Mouse (Mus musculus) neutrophil, adult 5-6 weeks (primary cell): Measurements from ENCODE around the gene Wrnip1. TPM values are rescaled to one million over a fixed set of nuclear protein-coding genes. Genes with fewer than 3 reads are reported as not detected.
"Not testable (repeated sequence)": the region's sequence is repeated elsewhere in the genome, so short reads cannot be mapped to it uniquely, and the experiment has no call there.

Source experiments
- ATAC-seq: fragments of 151-379, 151-347 bp; 2 replicates; pipeline ENCODE4 v1.8.0; 2017; ENCODE audit warnings: mild to moderate bottlenecking, moderate TSS enrichment; ENCODE audit not compliant: insufficient number of reproducible peaks, poor library complexity, low FRiP score, severe bottlenecking; ENCODE audit errors: extremely low read depth
- total RNA-seq: library from RNA; stranded (forward); fragments of 200-1000 nt; gene quantifications from 2 replicates; pipeline ENCODE4 v1.2.3, GENCODE M21; 2017

Gene Wrnip1
- total RNA-seq, 1 experiment from 2014 or later = 39.8 TPM

DNA sequence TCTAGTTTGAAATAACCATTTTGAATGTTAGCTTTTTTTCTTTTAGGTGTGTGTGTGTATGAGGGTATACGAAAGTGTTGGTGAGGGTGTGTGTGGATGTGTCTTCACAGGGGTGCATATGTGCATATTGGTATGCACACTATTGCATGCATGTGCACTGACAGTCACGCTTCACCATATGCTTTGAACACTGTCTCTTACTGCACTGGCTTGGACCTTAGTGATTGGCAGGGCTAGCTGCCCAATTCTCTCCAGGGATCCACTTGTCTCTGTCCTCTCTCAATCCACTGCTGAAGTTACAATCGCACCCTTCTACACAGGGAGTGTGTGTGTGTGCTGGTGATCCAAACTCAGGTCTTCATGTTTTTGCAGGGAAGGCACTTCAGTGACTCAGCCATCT lies 39.5 kb downstream of the Wrnip1 start:
- no peak for ATAC-seq

DNA sequence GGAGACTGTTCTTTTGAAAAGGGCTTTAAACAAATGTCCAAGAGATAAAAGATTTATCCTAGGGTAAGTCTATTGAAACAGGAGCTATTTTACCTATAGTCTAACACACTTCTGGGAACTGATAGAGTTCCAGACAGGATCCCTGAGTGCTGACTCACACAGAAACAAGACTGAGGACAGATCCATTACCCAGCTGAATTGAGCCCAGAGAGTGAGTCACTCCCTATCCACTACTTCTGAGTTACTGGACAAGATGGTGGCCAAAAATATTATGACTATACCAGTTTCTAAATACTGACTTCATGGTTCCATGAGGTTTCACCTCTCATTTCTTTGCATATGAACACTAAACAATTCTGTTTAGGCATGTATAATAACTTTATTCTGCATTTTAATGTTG lies 44.4 kb downstream of the Wrnip1 start:
- no peak for ATAC-seq

DNA sequence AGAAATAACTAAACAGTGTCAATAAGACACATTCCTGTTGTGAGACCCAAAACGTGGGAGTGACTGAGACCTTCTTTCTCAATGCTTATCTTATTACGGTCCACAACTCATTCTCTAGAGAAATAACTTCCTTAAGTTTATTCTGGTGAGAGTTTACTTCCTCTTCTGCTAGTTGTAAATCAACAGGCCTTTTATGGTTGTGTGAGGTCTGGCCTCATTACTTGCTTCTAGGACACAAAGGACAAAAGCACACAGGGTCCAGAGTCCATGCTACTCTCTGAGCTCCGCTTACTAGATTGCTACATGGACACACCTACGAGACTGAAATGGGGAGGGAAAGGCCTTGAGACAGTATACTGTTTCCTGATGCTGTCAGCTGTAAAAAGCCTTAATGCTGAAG lies 47.3 kb downstream of the Wrnip1 start:
- ATAC-seq = peak; percentile 39

DNA sequence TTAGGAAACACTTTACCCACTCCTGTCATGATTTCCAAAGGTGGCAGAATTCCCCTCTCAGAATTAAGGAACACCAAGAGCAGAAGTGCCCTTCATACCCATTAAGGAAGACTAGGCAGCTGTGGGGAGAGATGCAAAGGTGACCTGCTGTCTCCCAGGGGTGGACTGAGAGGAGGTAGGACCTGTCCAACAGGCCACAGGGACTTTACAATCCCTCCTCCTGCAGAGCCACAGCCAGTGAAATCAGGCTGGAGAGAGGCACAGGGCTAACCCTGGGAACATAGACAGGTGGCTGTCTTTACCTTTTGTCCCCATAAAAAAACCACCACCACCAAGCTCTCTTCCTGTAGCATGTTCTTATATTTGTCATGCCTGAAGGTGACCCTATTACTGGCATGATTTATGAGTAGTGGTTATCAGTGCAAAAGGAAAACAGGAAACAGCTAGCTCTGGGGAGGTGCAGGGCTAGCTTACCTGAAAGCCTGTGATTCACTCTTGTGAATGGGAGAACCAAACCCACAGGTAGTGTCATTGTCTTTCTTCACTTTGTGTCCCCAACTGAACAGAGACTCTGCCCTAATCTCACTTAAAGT lies 47.8 kb downstream of the Wrnip1 start:
- ATAC-seq = no peak

DNA sequence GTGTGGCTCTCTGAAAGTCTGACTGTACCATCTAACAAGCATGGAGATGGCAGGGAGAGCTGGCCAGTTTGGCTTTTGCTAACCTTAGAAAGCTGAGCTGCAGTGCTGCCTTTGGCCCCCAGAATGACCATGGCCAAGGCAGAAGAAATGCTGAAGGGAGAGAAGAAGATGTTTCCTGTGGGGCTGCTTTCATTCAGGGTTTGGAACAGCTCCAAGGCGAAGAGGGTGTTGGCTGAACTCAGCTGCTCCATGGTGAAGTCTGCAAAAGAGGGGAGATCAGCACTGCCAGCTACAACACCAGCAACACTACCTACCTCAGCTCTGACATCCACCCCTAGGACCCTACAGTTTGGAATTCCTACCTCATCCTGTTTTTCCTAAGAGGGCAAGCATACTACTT lies 48.3 kb downstream of the Wrnip1 start:
- no peak for ATAC-seq

DNA sequence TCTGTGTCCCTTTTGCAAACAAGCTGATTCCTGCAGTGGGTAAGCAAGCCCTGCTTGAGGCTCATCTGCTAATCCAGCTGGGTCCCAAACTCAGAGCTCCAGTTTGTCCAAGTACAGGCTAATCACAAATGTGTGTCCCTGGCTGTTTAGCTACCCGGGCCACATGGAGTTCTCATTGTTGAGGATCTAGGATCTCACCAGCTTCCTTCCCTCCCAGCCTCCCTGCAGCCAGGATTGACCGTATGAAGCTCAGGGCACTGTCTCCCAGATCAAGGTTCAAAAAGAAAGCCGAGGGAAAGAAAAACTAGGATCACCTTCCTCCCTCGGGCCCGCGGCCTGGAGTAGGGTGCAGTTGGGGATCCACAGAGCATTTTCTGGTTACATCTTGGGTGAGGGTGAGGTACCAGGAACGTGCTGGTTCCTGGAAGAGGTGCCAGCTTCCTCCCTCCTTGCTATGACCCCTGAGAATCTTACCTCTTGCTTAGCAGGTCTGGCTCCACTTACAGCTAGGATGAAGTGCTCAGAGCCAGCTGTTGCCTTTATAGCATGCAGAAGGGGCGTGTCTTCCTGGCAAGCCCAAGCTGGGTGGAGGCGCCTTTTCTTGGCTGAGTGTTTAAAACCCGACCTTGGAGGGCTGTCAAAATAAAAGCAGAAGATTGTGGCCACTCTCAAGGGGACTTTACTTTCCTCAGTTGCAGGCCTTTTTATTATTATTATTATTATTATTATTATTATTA lies 49.0 kb downstream of the Wrnip1 start, which contains the start of gene Serpinb1a:
Gene Serpinb1a, minus strand, starts transcription at position 518 of the 737 bp plus-strand sequence.
- peak; percentile 72 for ATAC-seq

DNA sequence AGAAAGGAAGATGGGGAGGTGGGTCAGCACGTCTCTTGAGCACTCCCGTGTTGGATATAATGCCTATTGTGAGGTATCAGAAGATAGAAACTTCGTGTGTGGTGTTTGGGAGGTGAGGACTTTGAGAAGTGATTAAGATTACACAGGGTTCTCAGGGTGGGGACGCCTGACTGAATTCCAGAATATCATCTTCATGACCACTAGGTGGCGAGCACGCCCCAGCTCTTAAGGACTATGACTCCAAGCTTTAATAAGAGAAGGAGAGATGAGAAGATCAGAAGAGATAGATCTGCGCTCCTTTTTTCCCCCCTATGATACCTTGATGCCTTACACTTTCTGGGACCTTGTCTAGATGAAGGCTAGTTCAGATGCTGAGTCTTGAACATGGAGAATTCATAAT lies 50.1 kb downstream of the Wrnip1 start:
- ATAC-seq = peak; percentile 75

DNA sequence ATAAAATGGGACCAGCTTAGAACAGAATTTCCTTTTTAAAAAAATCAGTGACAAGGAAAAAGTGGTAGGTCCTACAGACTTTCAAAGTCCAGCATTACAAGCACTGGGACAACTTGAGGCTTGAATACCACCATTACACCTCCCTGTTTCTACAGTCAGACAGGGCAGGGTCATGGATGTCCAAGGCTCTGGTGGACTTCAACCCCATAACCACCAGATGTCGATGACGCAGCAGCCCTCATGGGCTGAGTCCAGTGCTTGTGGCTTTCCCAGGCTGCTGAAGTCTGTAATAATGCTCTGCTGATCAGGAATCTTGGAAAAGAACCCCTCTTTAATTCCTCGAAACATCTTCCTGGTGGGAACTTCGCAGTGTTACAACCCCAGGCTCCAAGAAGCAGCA lies 50.7 kb downstream of the Wrnip1 start:
- no peak for ATAC-seq

DNA sequence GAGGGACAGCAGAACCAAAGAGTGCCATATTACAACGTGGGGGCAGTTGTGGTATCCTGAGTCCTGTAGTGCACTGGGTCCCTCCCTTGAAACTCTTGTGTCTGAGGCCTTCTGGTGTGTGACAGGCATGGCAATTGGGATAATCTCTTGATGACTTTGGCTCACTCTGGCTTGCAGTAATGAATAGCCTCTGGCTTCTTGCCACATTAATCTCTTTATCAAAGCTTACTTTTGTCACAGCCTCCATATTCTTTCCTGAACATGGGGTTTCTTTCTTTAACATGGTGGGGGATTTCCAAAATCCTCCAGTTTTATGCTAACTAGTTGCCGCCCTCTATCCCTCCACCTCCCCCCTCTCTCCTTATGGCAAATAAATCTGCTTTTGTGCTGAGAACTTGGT lies 51.2 kb downstream of the Wrnip1 start:
- ATAC-seq = no peak

DNA sequence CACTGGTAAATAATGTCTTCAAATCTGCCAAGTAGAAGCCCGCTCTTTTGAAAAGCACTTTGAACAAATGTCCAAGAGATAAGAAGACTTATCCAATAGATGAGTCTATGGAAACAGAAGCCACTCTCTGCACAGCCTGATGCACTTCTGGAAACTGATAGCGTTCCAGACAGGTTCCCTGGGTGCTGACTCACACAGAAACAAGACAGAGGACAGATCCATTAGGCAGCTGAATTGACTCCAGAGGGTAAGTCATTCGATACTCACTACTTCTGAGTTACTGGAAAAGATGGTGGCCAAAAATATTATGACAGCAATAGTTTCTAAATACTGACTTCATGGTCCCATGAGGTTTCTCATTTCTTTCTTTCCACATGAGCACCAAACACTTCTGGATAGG lies 59.0 kb downstream of the Wrnip1 start:
- no peak for ATAC-seq

DNA sequence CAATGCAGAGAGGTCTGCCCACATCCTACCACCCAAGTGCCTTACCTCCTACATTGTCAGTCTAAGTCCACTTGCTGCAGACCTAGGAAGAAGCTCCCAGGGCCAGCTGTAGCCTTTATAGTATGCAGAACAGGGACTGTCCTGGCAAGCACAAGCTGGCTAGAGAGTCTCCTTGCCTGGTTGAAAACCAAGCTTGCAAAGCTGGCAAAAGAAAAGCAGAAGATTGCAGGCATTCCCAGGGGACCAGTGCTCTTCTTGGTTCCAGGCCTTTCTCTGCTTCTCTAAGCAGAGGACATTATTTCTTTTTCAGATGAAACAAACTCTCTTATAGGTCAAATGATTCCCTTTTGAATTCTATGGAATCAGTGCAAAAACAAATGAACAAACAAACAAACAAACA lies 61.6 kb downstream of the Wrnip1 start:
- no peak for ATAC-seq

DNA sequence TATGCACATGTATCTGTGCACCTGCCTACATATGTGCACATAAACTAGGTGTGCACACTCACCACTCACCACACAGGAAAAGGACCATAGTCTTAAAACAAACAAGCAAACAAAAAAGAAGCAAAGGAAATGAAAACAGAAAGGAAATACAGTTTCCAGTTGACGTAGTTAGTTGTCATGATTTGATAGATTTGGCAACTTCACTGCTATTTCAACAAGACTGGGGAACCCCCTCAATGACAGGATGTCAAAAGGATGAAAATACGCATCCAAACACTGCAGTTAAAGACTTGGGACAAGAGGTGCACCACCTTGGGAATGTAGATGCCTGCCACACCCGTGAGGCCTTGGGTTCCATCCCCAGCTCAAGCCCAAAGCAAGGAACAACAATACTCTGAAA lies 62.7 kb downstream of the Wrnip1 start:
- ATAC-seq = not testable (repeated sequence)

DNA sequence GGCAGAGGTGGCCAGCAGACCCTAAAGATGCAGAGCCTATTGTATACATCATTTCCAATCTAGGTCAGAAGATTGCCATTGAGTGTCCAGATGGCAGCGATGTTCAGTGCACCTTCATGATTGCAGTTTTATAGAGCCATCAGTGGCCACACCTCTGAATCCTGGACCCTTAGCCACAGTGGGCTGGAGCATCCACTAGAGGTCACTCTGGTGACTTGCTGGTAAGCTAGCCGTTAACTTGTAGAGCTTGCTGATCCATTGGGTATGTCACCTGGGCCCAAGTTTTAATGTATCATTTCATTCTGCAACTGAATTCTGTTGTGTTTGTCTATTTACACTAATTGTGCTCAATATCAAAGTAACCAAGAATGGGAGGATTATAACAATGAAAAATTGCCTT lies 63.8 kb downstream of the Wrnip1 start:
- ATAC-seq = no peak

DNA sequence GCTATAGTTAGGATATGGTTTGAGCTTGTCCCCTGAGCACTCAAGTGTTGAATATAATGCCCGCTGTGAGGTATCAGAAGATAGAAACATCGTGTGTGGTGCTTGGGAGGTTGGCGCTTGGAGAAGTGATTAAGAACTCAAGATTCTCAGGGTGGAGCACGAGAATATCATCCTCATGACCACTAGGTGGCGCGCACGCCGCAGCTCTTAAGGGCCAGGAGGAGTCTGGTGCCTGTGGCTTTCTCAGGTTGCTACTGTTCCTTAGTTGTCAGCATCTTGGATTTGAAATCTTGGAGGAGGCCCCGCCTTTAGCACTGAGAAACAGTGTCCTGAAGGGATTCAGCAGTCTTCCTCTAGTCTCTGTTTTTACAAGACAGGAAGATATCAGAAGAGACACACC lies 64.6 kb downstream of the Wrnip1 start:
- ATAC-seq = peak; percentile 79

DNA sequence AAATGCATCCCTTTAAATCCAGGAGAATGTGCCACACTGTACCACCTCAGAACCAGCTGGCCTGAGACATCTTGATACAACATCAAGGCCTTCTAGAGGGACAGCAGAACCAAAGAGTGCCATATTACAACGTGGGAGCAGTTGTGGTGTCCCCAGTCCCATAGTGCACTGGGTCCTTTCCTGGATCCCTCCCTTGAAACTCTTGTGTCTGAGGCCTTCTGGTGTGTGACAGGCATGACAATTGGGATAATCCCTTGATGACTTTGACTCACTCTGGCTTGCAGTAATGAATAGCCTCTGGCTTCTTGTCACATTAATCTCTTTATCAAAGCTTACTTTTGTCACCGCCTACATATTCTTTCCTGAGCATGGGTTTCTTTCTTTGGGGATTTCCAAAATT lies 65.2 kb downstream of the Wrnip1 start:
- no peak for ATAC-seq

DNA sequence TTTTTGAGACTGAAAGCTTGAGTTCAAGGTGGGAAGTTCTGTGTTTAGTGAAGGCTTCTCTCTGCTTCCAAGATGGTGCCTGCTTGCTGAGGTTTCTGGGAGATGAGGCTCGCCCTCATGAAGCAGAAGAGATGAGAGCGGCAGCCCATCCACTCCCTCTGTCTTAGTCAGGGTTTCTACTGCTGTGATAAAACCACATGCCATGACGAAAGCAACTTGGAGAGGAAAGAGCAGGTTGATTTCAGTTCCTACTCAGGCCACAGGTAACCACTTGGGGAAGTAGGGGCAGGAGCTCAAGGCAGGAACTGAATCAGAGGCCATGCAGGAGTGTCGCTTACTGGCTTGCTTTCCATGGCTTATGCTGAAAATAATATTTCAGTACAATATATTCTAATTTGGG lies 66.4 kb downstream of the Wrnip1 start:
- ATAC-seq = peak; percentile 49; the same call in 1 of the 2 replicates

DNA sequence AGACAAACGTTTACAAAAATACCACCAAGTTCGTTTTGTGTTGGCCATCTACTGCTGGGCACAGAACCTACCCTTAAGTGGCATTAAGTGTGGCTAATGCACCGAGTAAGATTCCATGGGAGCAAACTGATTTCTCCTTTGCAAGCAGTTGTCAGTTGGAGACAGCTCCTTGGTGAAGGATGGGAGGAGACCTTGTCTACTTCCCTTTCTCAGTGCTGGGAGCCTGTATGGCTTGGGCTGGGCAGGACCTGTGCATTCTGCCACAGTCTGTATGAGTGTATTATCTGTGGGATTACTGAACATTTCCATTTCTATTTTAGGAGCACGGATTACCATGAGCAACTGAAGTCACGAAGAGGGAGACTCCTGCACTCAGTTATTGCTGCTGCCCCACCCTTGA lies 67.0 kb downstream of the Wrnip1 start:
- no peak for ATAC-seq
